Mouse (Mus musculus) bone marrow, adult 2 months (tissue): ENCODE measurements at regions not wholly inside any gene's neighbourhood (a gene's known extent, or its start where the extent isn't known, plus 50 kb on each side); places are given as distances from the start of the nearest gene placed in this dataset.

Source experiments
- CTCF ChIP-seq: fragments of 200-500 bp; IDR thresholded peaks from 2 replicates; pipeline ENCODE4 v1.5.1; 2011; ENCODE audit warnings: low read length, control low read depth; ENCODE audit not compliant: control insufficient read depth, insufficient read depth
- POLR2A ChIP-seq: fragments of 200-500 bp; IDR thresholded peaks from 2 replicates; pipeline ENCODE4 v1.6.1; 2011; ENCODE audit warnings: low read depth, mild to moderate bottlenecking, control low read depth, low read length, borderline replicate concordance; ENCODE audit not compliant: control insufficient read depth

DNA sequence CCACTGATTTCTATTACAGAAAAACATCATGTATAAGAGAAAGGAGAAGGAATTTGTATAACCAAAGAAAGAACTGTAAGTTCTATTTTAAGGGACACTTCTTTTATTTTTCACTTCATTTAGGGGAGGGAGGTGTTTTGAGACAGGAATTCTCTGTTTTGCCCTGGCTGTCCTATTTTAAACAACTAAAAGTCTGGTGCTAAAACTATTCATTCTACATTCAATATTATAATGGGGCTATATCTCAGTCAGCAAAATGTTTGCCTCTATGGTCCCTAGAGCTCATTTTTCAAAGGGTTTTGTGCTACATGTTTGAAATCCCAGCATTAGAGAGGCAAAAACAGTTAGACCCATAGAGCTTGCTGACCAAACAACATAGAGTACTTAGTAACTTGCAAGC, 632.8 kb upstream of the Map3k7 start:
- TF ChIP-seq POLR2A (no peak), CTCF (no peak)
